Mouse (Mus musculus): Measurements from ENCODE around the gene Gm8281. TPM values are rescaled to one million over a fixed set of nuclear protein-coding genes. Genes with fewer than 3 reads are reported as not detected.
"Not testable (repeated sequence)": the region's sequence is repeated elsewhere in the genome, so short reads cannot be mapped to it uniquely, and the experiment has no call there.

The Gm8281 gene
- 0.38 and 0.57 TPM in 2 replicates for polyA plus RNA-seq (2014; fragmentation: Nextera tagmentation; extraction: Ambion mirVana)

GRCm38 (mm10) chr14:5070611-5071490, at the start of gene Gm8281:
Gene Gm8281 (plus strand): TSS chr14:5071040.
- not testable (repeated sequence) for H3K27ac ChIP-seq (replicated peaks; ENCODE audit: low read depth, low read length); H3K36me3 ChIP-seq (ENCODE audit: control insufficient read depth, insufficient read depth, low read length); H3K4me1 ChIP-seq (ENCODE audit: control insufficient read depth, insufficient read depth, low read length); H3K9me3 ChIP-seq (ENCODE audit: control insufficient read depth, low read length); ATAC-seq (ENCODE audit: low read depth); H3K27me3 ChIP-seq (replicated peaks; ENCODE audit: control insufficient read depth, insufficient read depth, low read length)
- peak within 1 kb of the TSS; percentile 52; the same call in 1 of the 2 replicates for H3K9ac ChIP-seq (ENCODE audit: low read depth, low read length)
- 3% methylated on average over 15 of the region's 63 CpGs for WGBS
- peak within 1 kb of the TSS; percentile 62 for H3K4me2 ChIP-seq (ENCODE audit: low read depth, low read length)
- H3K4me3 ChIP-seq (ENCODE audit: low read depth, low read length): peak within 1 kb of the TSS; percentile 36
- peak; percentile 1 for DNase-seq (ENCODE audit: low spot score)

DNA sequence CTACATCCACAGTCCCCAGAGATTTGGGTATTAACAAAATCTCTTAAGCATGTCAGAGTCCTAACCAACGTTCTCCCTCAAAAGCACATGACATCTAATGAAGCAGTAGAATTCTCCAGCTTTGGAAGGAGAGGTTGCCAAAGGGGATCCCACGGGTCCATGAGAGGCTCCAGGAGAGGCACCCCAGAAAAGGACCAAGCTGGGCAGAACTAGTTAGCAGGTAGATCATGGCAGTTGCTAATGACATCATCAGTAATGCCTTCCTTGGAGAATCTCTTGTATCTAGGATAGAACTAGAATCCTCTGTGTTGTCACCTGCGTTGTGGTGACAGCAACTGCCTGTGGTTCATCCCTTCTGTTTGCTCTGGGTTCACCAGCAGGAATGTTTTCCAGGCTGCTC, 20.5 kb upstream of the Gm8281 start, which contains the start of gene 4930555G01Rik:
4930555G01Rik (plus strand) TSS at position 301 of the 400 bp plus-strand sequence.
- H3K9ac ChIP-seq (ENCODE audit: low read depth, low read length); ATAC-seq (ENCODE audit: low read depth); H3K27me3 ChIP-seq (replicated peaks; ENCODE audit: control insufficient read depth, insufficient read depth, low read length); H3K4me1 ChIP-seq (ENCODE audit: control insufficient read depth, insufficient read depth, low read length); DNase-seq (ENCODE audit: low spot score); H3K9me3 ChIP-seq (ENCODE audit: control insufficient read depth, low read length); H3K4me2 ChIP-seq (ENCODE audit: low read depth, low read length); H3K27ac ChIP-seq (replicated peaks; ENCODE audit: low read depth, low read length); H3K36me3 ChIP-seq (ENCODE audit: control insufficient read depth, insufficient read depth, low read length); H3K4me3 ChIP-seq (ENCODE audit: low read depth, low read length): not testable (repeated sequence)
- WGBS: no CpG with 5 or more reads among the region's 3 CpGs

- not testable (repeated sequence) for H3K4me1 ChIP-seq (ENCODE audit: control insufficient read depth, insufficient read depth, low read length); ATAC-seq (ENCODE audit: low read depth); DNase-seq (ENCODE audit: low spot score); H3K36me3 ChIP-seq (ENCODE audit: control insufficient read depth, insufficient read depth, low read length); H3K4me3 ChIP-seq (ENCODE audit: low read depth, low read length); H3K4me2 ChIP-seq (ENCODE audit: low read depth, low read length); H3K9me3 ChIP-seq (ENCODE audit: control insufficient read depth, low read length); H3K27ac ChIP-seq (replicated peaks; ENCODE audit: low read depth, low read length); H3K27me3 ChIP-seq (replicated peaks; ENCODE audit: control insufficient read depth, insufficient read depth, low read length); H3K9ac ChIP-seq (ENCODE audit: low read depth, low read length)
- WGBS: 75% methylated on average over 1 of the region's 2 CpGs
These were observed 60.4 kb downstream of the Gm8281 start, which contains the start of gene Gm8279 for GRCm38 (mm10) chr14:5131219-5131618. Gene Gm8279 (plus strand): TSS chr14:5131519.

Other genes starting within 250 kb of the Gm8281 start
- gene Gm3269, start 232.9 kb upstream of the Gm8281 start, polyA plus RNA-seq (2014; fragmentation: Nextera tagmentation; extraction: Ambion mirVana): not detected in 2 replicates
- gene Gm3264, start 215.5 kb upstream of the Gm8281 start, polyA plus RNA-seq (2014; fragmentation: Nextera tagmentation; extraction: Ambion mirVana): 0.28 and 0.81 TPM in 2 replicates
- not detected in 2 replicates for gene Gm3278, start 178.6 kb upstream of the Gm8281 start, polyA plus RNA-seq (2014; fragmentation: Nextera tagmentation; extraction: Ambion mirVana)
- gene Gm8297, start 87.1 kb upstream of the Gm8281 start, polyA plus RNA-seq (2014; fragmentation: Nextera tagmentation; extraction: Ambion mirVana): not detected in 2 replicates
- not detected in 2 replicates for gene Gm3298, start 55.1 kb upstream of the Gm8281 start, polyA plus RNA-seq (2014; fragmentation: Nextera tagmentation; extraction: Ambion mirVana)
- gene 4930555G01Rik, start 20.4 kb upstream of the Gm8281 start, polyA plus RNA-seq (2014; fragmentation: Nextera tagmentation; extraction: Ambion mirVana): not detected in 2 replicates
- not detected in 2 replicates for gene Gm8279, start 60.5 kb downstream of the Gm8281 start, polyA plus RNA-seq (2014; fragmentation: Nextera tagmentation; extraction: Ambion mirVana)
- not detected in 2 replicates for gene Gm3317, start 93.5 kb downstream of the Gm8281 start, polyA plus RNA-seq (2014; fragmentation: Nextera tagmentation; extraction: Ambion mirVana)
- not detected in 2 replicates for gene Gm8271, start 114.8 kb downstream of the Gm8281 start, polyA plus RNA-seq (2014; fragmentation: Nextera tagmentation; extraction: Ambion mirVana)
- gene Gm3526, start 189.5 kb downstream of the Gm8281 start, polyA plus RNA-seq (2014; fragmentation: Nextera tagmentation; extraction: Ambion mirVana): not detected in 2 replicates

Data from embryonic facial prominence, embryonic 14.5 days (tissue).